Mouse (Mus musculus): ENCODE data around the gene Apom.

DNA sequence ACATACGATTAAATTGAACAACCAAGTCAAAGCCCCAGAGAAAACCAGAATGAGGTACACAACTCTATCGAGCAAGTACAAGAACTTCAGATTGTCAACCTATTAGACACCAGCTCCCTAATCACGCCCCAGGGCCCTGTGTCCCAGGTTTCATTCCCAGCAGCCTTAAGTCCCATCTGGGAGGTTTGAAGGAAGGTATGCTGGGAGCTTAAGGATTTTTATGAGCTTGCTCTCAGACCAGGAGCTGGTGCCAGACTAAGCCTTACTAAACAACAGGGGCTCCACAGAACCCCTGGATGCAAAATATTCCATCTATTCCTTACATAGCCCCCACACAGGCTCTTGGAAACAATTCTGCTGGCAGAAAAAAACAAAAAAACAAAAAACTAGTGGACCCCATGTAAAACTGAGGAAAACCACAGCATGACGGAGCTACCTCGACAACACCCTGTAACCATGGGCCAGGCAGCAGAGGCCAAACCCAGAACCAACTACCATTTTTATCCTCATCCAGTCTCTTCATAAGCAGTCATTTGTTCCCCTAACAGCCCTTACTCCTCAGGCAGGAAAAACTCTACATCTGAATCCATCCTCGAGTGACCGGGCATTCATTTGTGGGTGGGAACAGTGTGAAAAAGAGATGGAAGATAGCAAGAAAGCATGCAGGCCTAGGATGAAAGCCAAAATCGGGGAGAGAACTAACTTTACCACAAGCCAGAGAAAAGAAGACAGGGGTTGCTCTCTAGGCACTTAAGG is 31.7 kb upstream of the Apom start:
- TF ChIP-seq CTCF (IDR thresholded peaks at IDR 0.05; ENCODE audit: control insufficient read depth, insufficient read depth, insufficient read length) (no peak), USF1 (IDR thresholded peaks at IDR 0.05; ENCODE audit: low read depth) (no peak), MYOD1 (IDR thresholded peaks at IDR 0.05; ENCODE audit: control insufficient read depth, insufficient read length, low read depth) (no peak)
